Mouse (Mus musculus): ENCODE measurements around the gene Rec8. TPM values are rescaled to one million over a fixed set of nuclear protein-coding genes. Genes with fewer than 3 reads are reported as not detected.

Rec8 gene
- total RNA-seq, 2 experiments from 2014 or later: 1.7 to 2.2 TPM

Other genes with a start within 250 kb of the Rec8 start
Only the 30 nearest of the 32 such genes appear.
- 12.7 and 16.9 TPM in 2 replicates for gene Dhrs4, start 139.3 kb upstream of the Rec8 start, total RNA-seq (2015; ENCODE audit: low replicate concordance)
- gene Dhrs4, start 139.3 kb upstream of the Rec8 start, total RNA-seq (2017; ENCODE audit: low replicate concordance): 9.8 and 19.1 TPM in 2 replicates
- not detected in 2 replicates for gene Carmil3, start 127.4 kb upstream of the Rec8 start, total RNA-seq (2015; ENCODE audit: low replicate concordance)
- not detected in 2 replicates for gene Carmil3, start 127.4 kb upstream of the Rec8 start, total RNA-seq (2017; ENCODE audit: low replicate concordance)
- not detected in 2 replicates for gene Cpne6, start 107.6 kb upstream of the Rec8 start, total RNA-seq (2015; ENCODE audit: low replicate concordance)
- gene Cpne6, start 107.6 kb upstream of the Rec8 start, total RNA-seq (2017; ENCODE audit: low replicate concordance): not detected in 2 replicates
- gene Nrl, start 93.1 kb upstream of the Rec8 start, total RNA-seq (2015; ENCODE audit: low replicate concordance): 0.19 and 0.42 TPM in 2 replicates
- gene Nrl, start 93.1 kb upstream of the Rec8 start, total RNA-seq (2017; ENCODE audit: low replicate concordance): 0.42 TPM in 1 of 2 replicates, not detected in the other
- gene Pck2, start 77.8 kb upstream of the Rec8 start, total RNA-seq (2015; ENCODE audit: low replicate concordance): 20.4 and 28.6 TPM in 2 replicates
- 60.3 and 66.5 TPM in 2 replicates for gene Pck2, start 77.8 kb upstream of the Rec8 start, total RNA-seq (2017; ENCODE audit: low replicate concordance)
- gene Dcaf11, start 58.0 kb upstream of the Rec8 start, total RNA-seq (2015; ENCODE audit: low replicate concordance): 18.2 and 21.9 TPM in 2 replicates
- gene Dcaf11, start 58.0 kb upstream of the Rec8 start, total RNA-seq (2017; ENCODE audit: low replicate concordance): 46.2 and 54.9 TPM in 2 replicates
- not detected in 2 replicates for gene A730061H03Rik, start 57.6 kb upstream of the Rec8 start, total RNA-seq (2015; ENCODE audit: low replicate concordance)
- gene A730061H03Rik, start 57.6 kb upstream of the Rec8 start, total RNA-seq (2017; ENCODE audit: low replicate concordance): 4.8 TPM in 1 of 2 replicates, not detected in the other
- not detected in 2 replicates for gene Fitm1, start 42.4 kb upstream of the Rec8 start, total RNA-seq (2015; ENCODE audit: low replicate concordance)
- gene Fitm1, start 42.4 kb upstream of the Rec8 start, total RNA-seq (2017; ENCODE audit: low replicate concordance): not detected in 2 replicates
- 271 and 301 TPM in 2 replicates for gene Psme1, start 39.9 kb upstream of the Rec8 start, total RNA-seq (2015; ENCODE audit: low replicate concordance)
- 107 and 147 TPM in 2 replicates for gene Psme1, start 39.9 kb upstream of the Rec8 start, total RNA-seq (2017; ENCODE audit: low replicate concordance)
- gene Emc9, start 32.7 kb upstream of the Rec8 start, total RNA-seq (2015; ENCODE audit: low replicate concordance): 10.9 TPM in 1 of 2 replicates, not detected in the other
- 2.6 and 3.6 TPM in 2 replicates for gene Emc9, start 32.7 kb upstream of the Rec8 start, total RNA-seq (2017; ENCODE audit: low replicate concordance)
- 74.0 and 102 TPM in 2 replicates for gene Psme2, start 26.9 kb upstream of the Rec8 start, total RNA-seq (2015; ENCODE audit: low replicate concordance)
- gene Psme2, start 26.9 kb upstream of the Rec8 start, total RNA-seq (2017; ENCODE audit: low replicate concordance): 83.1 and 86.1 TPM in 2 replicates
- 6.5 and 9.4 TPM in 2 replicates for gene Rnf31, start 26.3 kb upstream of the Rec8 start, total RNA-seq (2015; ENCODE audit: low replicate concordance)
- gene Rnf31, start 26.3 kb upstream of the Rec8 start, total RNA-seq (2017; ENCODE audit: low replicate concordance): 7.1 and 8.9 TPM in 2 replicates
- 65.1 and 69.8 TPM in 2 replicates for gene Irf9, start 14.5 kb upstream of the Rec8 start, total RNA-seq (2015; ENCODE audit: low replicate concordance)
- gene Irf9, start 14.5 kb upstream of the Rec8 start, total RNA-seq (2017; ENCODE audit: low replicate concordance): 104 and 106 TPM in 2 replicates
- gene Ipo4, start 17.9 kb downstream of the Rec8 start, total RNA-seq (2015; ENCODE audit: low replicate concordance): 3.7 and 29.7 TPM in 2 replicates
- gene Ipo4, start 17.9 kb downstream of the Rec8 start, total RNA-seq (2017; ENCODE audit: low replicate concordance): 7.0 and 13.8 TPM in 2 replicates
- 0.96 and 5.4 TPM in 2 replicates for gene Gm49378, start 19.9 kb downstream of the Rec8 start, total RNA-seq (2015; ENCODE audit: low replicate concordance)
- gene Gm49378, start 19.9 kb downstream of the Rec8 start, total RNA-seq (2017; ENCODE audit: low replicate concordance): 5.4 TPM in 1 of 2 replicates, not detected in the other
- 9.6 and 14.2 TPM in 2 replicates for gene Tm9sf1, start 25.8 kb downstream of the Rec8 start, total RNA-seq (2015; ENCODE audit: low replicate concordance)
- 12.0 and 20.5 TPM in 2 replicates for gene Tm9sf1, start 25.8 kb downstream of the Rec8 start, total RNA-seq (2017; ENCODE audit: low replicate concordance)
- 0.84 TPM in 1 of 2 replicates, not detected in the other for gene Tssk4, start 32.1 kb downstream of the Rec8 start, total RNA-seq (2015; ENCODE audit: low replicate concordance)
- 0.28 and 0.68 TPM in 2 replicates for gene Tssk4, start 32.1 kb downstream of the Rec8 start, total RNA-seq (2017; ENCODE audit: low replicate concordance)
- 4.6 and 10.4 TPM in 2 replicates for gene Mdp1, start 42.5 kb downstream of the Rec8 start, total RNA-seq (2015; ENCODE audit: low replicate concordance)
- 7.1 and 8.4 TPM in 2 replicates for gene Mdp1, start 42.5 kb downstream of the Rec8 start, total RNA-seq (2017; ENCODE audit: low replicate concordance)
- 1.5 and 2.7 TPM in 2 replicates for gene Gmpr2, start 53.9 kb downstream of the Rec8 start, total RNA-seq (2015; ENCODE audit: low replicate concordance)
- 6.9 and 8.5 TPM in 2 replicates for gene Gmpr2, start 53.9 kb downstream of the Rec8 start, total RNA-seq (2017; ENCODE audit: low replicate concordance)
- gene Nedd8, start 54.1 kb downstream of the Rec8 start, total RNA-seq (2015; ENCODE audit: low replicate concordance): 89.5 and 91.3 TPM in 2 replicates
- gene Nedd8, start 54.1 kb downstream of the Rec8 start, total RNA-seq (2017; ENCODE audit: low replicate concordance): 66.5 and 67.1 TPM in 2 replicates
- gene Tinf2, start 63.8 kb downstream of the Rec8 start, total RNA-seq (2015; ENCODE audit: low replicate concordance): 7.7 and 10.2 TPM in 2 replicates
- 12.9 and 13.1 TPM in 2 replicates for gene Tinf2, start 63.8 kb downstream of the Rec8 start, total RNA-seq (2017; ENCODE audit: low replicate concordance)
- 0.96 TPM in 1 of 2 replicates, not detected in the other for gene Tgm1, start 95.9 kb downstream of the Rec8 start, total RNA-seq (2015; ENCODE audit: low replicate concordance)
- gene Tgm1, start 95.9 kb downstream of the Rec8 start, total RNA-seq (2017; ENCODE audit: low replicate concordance): 0.14 and 0.85 TPM in 2 replicates
- 2.3 and 5.4 TPM in 2 replicates for gene Rabggta, start 104.2 kb downstream of the Rec8 start, total RNA-seq (2015; ENCODE audit: low replicate concordance)
- gene Rabggta, start 104.2 kb downstream of the Rec8 start, total RNA-seq (2017; ENCODE audit: low replicate concordance): 2.1 and 2.2 TPM in 2 replicates
- 22.4 and 27.1 TPM in 2 replicates for gene Dhrs1, start 127.7 kb downstream of the Rec8 start, total RNA-seq (2015; ENCODE audit: low replicate concordance)
- gene Dhrs1, start 127.7 kb downstream of the Rec8 start, total RNA-seq (2017; ENCODE audit: low replicate concordance): 3.9 and 14.9 TPM in 2 replicates
- gene Nop9, start 127.7 kb downstream of the Rec8 start, total RNA-seq (2015; ENCODE audit: low replicate concordance): 6.5 and 11.3 TPM in 2 replicates
- 3.7 and 3.9 TPM in 2 replicates for gene Nop9, start 127.7 kb downstream of the Rec8 start, total RNA-seq (2017; ENCODE audit: low replicate concordance)
- gene Cideb, start 140.4 kb downstream of the Rec8 start, total RNA-seq (2015; ENCODE audit: low replicate concordance): 2.1 TPM in 1 of 2 replicates, not detected in the other
- gene Cideb, start 140.4 kb downstream of the Rec8 start, total RNA-seq (2017; ENCODE audit: low replicate concordance): 0.94 TPM in 1 of 2 replicates, not detected in the other
- gene Ltb4r2, start 143.4 kb downstream of the Rec8 start, total RNA-seq (2015; ENCODE audit: low replicate concordance): not detected in 2 replicates
- gene Ltb4r2, start 143.4 kb downstream of the Rec8 start, total RNA-seq (2017; ENCODE audit: low replicate concordance): 0.14 TPM in 1 of 2 replicates, not detected in the other
- 6.3 and 14.8 TPM in 2 replicates for gene Ltb4r1, start 147.9 kb downstream of the Rec8 start, total RNA-seq (2015; ENCODE audit: low replicate concordance)
- gene Ltb4r1, start 147.9 kb downstream of the Rec8 start, total RNA-seq (2017; ENCODE audit: low replicate concordance): 9.3 and 21.8 TPM in 2 replicates
- not detected in 2 replicates for gene Adcy4, start 166.1 kb downstream of the Rec8 start, total RNA-seq (2015; ENCODE audit: low replicate concordance)
- not detected in 2 replicates for gene Adcy4, start 166.1 kb downstream of the Rec8 start, total RNA-seq (2017; ENCODE audit: low replicate concordance)
- gene Ripk3, start 170.8 kb downstream of the Rec8 start, total RNA-seq (2015; ENCODE audit: low replicate concordance): 17.1 and 22.6 TPM in 2 replicates
- 6.7 and 7.2 TPM in 2 replicates for gene Ripk3, start 170.8 kb downstream of the Rec8 start, total RNA-seq (2017; ENCODE audit: low replicate concordance)